Mouse (Mus musculus): ENCODE data around the gene Rnpepl1. TPM values are rescaled to one million over a fixed set of nuclear protein-coding genes. Genes with fewer than 3 reads are reported as not detected.

The Rnpepl1 gene
- polyA plus RNA-seq, 2 experiments = 39.9 to 51.7 TPM

GRCm38 (mm10) chr1:92971879-92972795 lies 61.6 kb downstream of the Rnpepl1 start:
- H3K4me1 ChIP-seq (ENCODE audit: control insufficient read depth, insufficient read depth, low read length) = no peaks in the 10 kb centered on the region
- no peak overlapping the region for H3K9ac ChIP-seq (ENCODE audit: low read depth, low read length, severe bottlenecking)
- WGBS = 89% methylated on average over 7 of the region's 7 CpGs
- H3K9me3 ChIP-seq (ENCODE audit: control insufficient read depth, low read length) = no peaks in the 10 kb centered on the region
- H3K27me3 ChIP-seq (ENCODE audit: control insufficient read depth, insufficient read depth, low read length) = no peaks in the 10 kb centered on the region
- no peak for TF ChIP-seq POLR2A (IDR thresholded peaks at IDR 0.05; ENCODE audit: borderline replicate concordance, extremely low read depth, insufficient read depth, insufficient read length)
- no peaks in the 10 kb centered on the region for H3K36me3 ChIP-seq (ENCODE audit: control insufficient read depth, insufficient read depth, low read length)
- H3K4me2 ChIP-seq (replicated peaks; ENCODE audit: low read depth, low read length, severe bottlenecking) = no peak overlapping the region
- ATAC-seq (ENCODE audit: low FRiP score, low read depth) (no peak), DNase-seq (ENCODE audit: low spot score) (no peak)
- no peak overlapping the region for H3K27ac ChIP-seq (replicated peaks; ENCODE audit: low read depth, low read length)
- no peak overlapping the region for H3K4me3 ChIP-seq (replicated peaks; ENCODE audit: low read length)

DNA sequence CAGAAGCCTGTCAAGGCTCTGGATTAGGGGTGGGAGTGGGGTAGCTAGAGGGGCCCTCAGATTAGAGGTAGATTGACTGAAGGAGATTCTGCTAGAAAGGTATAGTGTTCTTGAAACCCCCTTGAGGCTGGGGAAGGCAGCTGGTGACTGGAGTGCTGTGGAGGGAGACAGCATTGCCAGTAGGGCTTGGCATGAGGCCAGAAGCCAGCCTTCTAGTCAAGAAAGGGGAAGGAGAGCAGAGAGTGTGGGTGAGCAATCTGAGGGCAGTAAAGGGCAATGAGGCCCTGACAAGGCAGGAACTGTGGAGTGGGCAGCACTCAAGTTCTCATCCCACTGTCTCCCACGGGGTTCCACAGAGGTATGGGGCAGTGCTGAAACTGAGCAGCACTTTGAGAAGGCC lies 62.3 kb downstream of the Rnpepl1 start:
- TF ChIP-seq POLR2A (IDR thresholded peaks at IDR 0.05; ENCODE audit: borderline replicate concordance, extremely low read depth, insufficient read depth, insufficient read length) = no peak
- no peaks in the 10 kb centered on the region for H3K9me3 ChIP-seq (ENCODE audit: control insufficient read depth, low read length)
- no peak overlapping the region for H3K9ac ChIP-seq (ENCODE audit: low read depth, low read length, severe bottlenecking)
- no peaks in the 10 kb centered on the region for H3K27me3 ChIP-seq (ENCODE audit: control insufficient read depth, insufficient read depth, low read length)
- H3K36me3 ChIP-seq (ENCODE audit: control insufficient read depth, insufficient read depth, low read length) = no peaks in the 10 kb centered on the region
- no peaks in the 10 kb centered on the region for H3K4me1 ChIP-seq (ENCODE audit: control insufficient read depth, insufficient read depth, low read length)
- ATAC-seq (ENCODE audit: low FRiP score, low read depth) = no peak
- no peak overlapping the region for H3K4me3 ChIP-seq (replicated peaks; ENCODE audit: low read length)
- H3K27ac ChIP-seq (replicated peaks; ENCODE audit: low read depth, low read length) = no peak overlapping the region
- no peak overlapping the region for H3K4me2 ChIP-seq (replicated peaks; ENCODE audit: low read depth, low read length, severe bottlenecking)
- DNase-seq (ENCODE audit: low spot score) = peak; percentile 26
- WGBS = 100% methylated on average over 1 of the region's 1 CpGs

Other genes starting within 250 kb of the Rnpepl1 start
- 75.5 and 107 TPM in 2 replicates for gene Gpc1, start 79.1 kb upstream of the Rnpepl1 start, polyA plus RNA-seq (2012; rRNA removed)
- 72.8 and 76.2 TPM in 2 replicates for gene Gpc1, start 79.1 kb upstream of the Rnpepl1 start, polyA plus RNA-seq (2014; fragmentation: Nextera tagmentation; extraction: Ambion mirVana)
- 0.38 and 0.41 TPM in 2 replicates for gene Ankmy1, start 7.9 kb upstream of the Rnpepl1 start, polyA plus RNA-seq (2012; rRNA removed)
- gene Ankmy1, start 7.9 kb upstream of the Rnpepl1 start, polyA plus RNA-seq (2014; fragmentation: Nextera tagmentation; extraction: Ambion mirVana) = 0.37 and 0.55 TPM in 2 replicates
- gene Dusp28, start 3.8 kb upstream of the Rnpepl1 start, polyA plus RNA-seq (2012; rRNA removed) = 10.6 and 16.7 TPM in 2 replicates
- gene Dusp28, start 3.8 kb upstream of the Rnpepl1 start, polyA plus RNA-seq (2014; fragmentation: Nextera tagmentation; extraction: Ambion mirVana) = 8.0 and 9.6 TPM in 2 replicates
- gene Capn10, start 23.6 kb downstream of the Rnpepl1 start, polyA plus RNA-seq (2012; rRNA removed) = 34.9 and 39.4 TPM in 2 replicates
- 23.2 and 28.6 TPM in 2 replicates for gene Capn10, start 23.6 kb downstream of the Rnpepl1 start, polyA plus RNA-seq (2014; fragmentation: Nextera tagmentation; extraction: Ambion mirVana)
- gene Gpr35, start 40.1 kb downstream of the Rnpepl1 start, polyA plus RNA-seq (2012; rRNA removed) = 0.73 and 1.1 TPM in 2 replicates
- 0.91 and 0.98 TPM in 2 replicates for gene Gpr35, start 40.1 kb downstream of the Rnpepl1 start, polyA plus RNA-seq (2014; fragmentation: Nextera tagmentation; extraction: Ambion mirVana)
- gene Aqp12, start 95.6 kb downstream of the Rnpepl1 start, polyA plus RNA-seq (2012; rRNA removed) = not detected in 2 replicates
- not detected in 2 replicates for gene Aqp12, start 95.6 kb downstream of the Rnpepl1 start, polyA plus RNA-seq (2014; fragmentation: Nextera tagmentation; extraction: Ambion mirVana)
- gene Kif1a, start 191.2 kb downstream of the Rnpepl1 start, polyA plus RNA-seq (2012; rRNA removed) = 8.1 and 10.4 TPM in 2 replicates
- gene Kif1a, start 191.2 kb downstream of the Rnpepl1 start, polyA plus RNA-seq (2014; fragmentation: Nextera tagmentation; extraction: Ambion mirVana) = 16.4 and 17.5 TPM in 2 replicates
- gene Agxt, start 224.5 kb downstream of the Rnpepl1 start, polyA plus RNA-seq (2012; rRNA removed) = not detected in 2 replicates
- gene Agxt, start 224.5 kb downstream of the Rnpepl1 start, polyA plus RNA-seq (2014; fragmentation: Nextera tagmentation; extraction: Ambion mirVana) = not detected in 2 replicates